Mouse (Mus musculus) neural tube, embryonic 14.5 days (tissue): ENCODE measurements around the gene Necab3. TPM values are rescaled to one million over a fixed set of nuclear protein-coding genes. Genes with fewer than 3 reads are reported as not detected.

ENCODE experiments used
- ATAC-seq: fragments of 200-750 bp; cut with Nextera tagmentation; 2 replicates; pipeline ENCODE4 v1.8.0; 2017; ENCODE audit warnings: low read depth, mild to moderate bottlenecking, moderate TSS enrichment, moderate library complexity
- H3K27ac ChIP-seq: fragments of 300-500 bp; sonication (generic); 2 replicates; pipeline ENCODE4 v1.5.1; 2014; ENCODE audit warnings: low read depth, mild to moderate bottlenecking, control low read depth, low read length, moderate library complexity, mixed read lengths
- H3K27me3 ChIP-seq: fragments of 300-500 bp; sonication (generic); 2 replicates; pipeline ENCODE4 v1.6.1; 2014; ENCODE audit warnings: low read length; ENCODE audit not compliant: control insufficient read depth, insufficient read depth
- H3K36me3 ChIP-seq: fragments of 300-500 bp; sonication (generic); 2 replicates; pipeline ENCODE4 v1.6.1; 2014; ENCODE audit warnings: low read length, mixed read lengths; ENCODE audit not compliant: control insufficient read depth, insufficient read depth
- H3K4me1 ChIP-seq: fragments of 300-500 bp; sonication (generic); 2 replicates; pipeline ENCODE4 v1.6.1; 2014; ENCODE audit warnings: low read length; ENCODE audit not compliant: control insufficient read depth, insufficient read depth
- H3K4me2 ChIP-seq: fragments of 300-500 bp; sonication (generic); 2 replicates; pipeline ENCODE4 v1.6.1; 2014; ENCODE audit warnings: mild to moderate bottlenecking, low read depth, low read length, control low read depth
- H3K4me3 ChIP-seq: fragments of 300-500 bp; sonication (generic); 2 replicates; pipeline ENCODE4 v1.5.1; 2014; ENCODE audit warnings: low read depth, low read length, control low read depth, mixed read lengths
- H3K9ac ChIP-seq: fragments of 300-500 bp; sonication (generic); replicated peaks from 2 replicates; pipeline ENCODE4 v1.6.1; 2014; ENCODE audit warnings: low read depth, mild to moderate bottlenecking, control low read depth, low read length, mixed read lengths
- H3K9me3 ChIP-seq: fragments of 300-500 bp; sonication (generic); 2 replicates; pipeline ENCODE4 v1.6.1; 2016; ENCODE audit warnings: low read length; ENCODE audit not compliant: control insufficient read depth
- WGBS: fragments of 180-500 bp; shearing (Covaris S2); extraction: QIAGEN DNeasy Blood & Tissue Kit; methylation state at CpG from one replicate; pipeline ENCODE4 v1.1.7; 2014; 5-methylcytosine and 5-hydroxymethylcytosine counted together
- polyA plus RNA-seq: library from polyadenylated mRNA; unstranded; fragments of >200 nt; fragmentation: Nextera tagmentation; extraction: Ambion mirVana; gene quantifications from 2 replicates; pipeline ENCODE4 v1.2.1, GENCODE M21; 2014

Gene Necab3
- 11.5 and 16.8 TPM in 2 replicates for polyA plus RNA-seq

DNA sequence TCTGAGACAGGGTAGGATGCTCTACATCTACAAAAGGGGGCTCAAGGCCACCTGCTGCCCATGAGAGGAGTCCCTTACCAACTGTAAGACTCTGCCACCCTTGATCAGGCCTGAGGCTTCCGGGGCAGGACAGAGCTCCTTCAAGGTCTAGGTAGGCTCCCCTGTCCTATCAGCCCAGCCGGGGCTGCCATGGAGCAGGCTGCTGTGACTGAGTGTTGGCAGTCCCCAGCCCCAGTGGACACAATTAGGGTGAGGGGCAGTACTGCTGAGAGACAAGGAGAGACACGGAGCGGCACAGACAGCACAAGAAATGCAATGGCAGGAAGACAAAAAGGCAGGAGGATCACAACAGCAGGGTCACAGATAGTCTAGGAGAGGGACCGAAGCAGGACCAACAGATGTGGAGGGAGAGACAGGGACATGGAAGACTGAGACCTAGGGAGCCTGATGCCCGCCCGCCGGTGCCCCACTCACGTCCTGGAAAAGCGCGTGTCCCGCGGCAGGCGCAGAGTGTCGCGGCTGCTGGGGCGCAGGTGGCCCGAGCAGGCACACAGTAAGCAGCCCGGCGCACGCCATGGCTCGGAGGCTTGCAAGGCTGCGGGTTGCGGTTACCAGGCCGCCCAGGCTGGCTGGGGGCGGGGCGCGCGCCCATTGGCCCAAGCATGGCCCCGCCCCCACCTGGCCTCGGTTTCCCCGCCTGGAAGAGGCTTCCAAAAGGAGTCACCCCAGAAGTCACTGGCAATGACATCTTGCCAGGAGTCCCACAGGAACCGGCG lies at the start of gene Necab3:
Gene Necab3, minus strand, starts transcription at position 627 of the 776 bp plus-strand sequence.
- Histone ChIP-seq H3K4me2 (peak within 1 kb of the TSS; percentile 68), H3K9me3 (no peaks in the 10 kb centered on the region), H3K9ac (peak within 1 kb of the TSS; percentile 61), H3K36me3 (no peaks in the 10 kb centered on the region), H3K27ac (no peak within 1 kb of the TSS), H3K27me3 (no peaks in the 10 kb centered on the region), H3K4me1 (peaks cover 15% of the 10 kb centered on the region; the same call in 1 of the 2 replicates), H3K4me3 (peak within 1 kb of the TSS; percentile 33)
- WGBS, result 3% methylated on average over 27 of the region's 34 CpGs
- ATAC-seq, result peak; percentile 83

DNA sequence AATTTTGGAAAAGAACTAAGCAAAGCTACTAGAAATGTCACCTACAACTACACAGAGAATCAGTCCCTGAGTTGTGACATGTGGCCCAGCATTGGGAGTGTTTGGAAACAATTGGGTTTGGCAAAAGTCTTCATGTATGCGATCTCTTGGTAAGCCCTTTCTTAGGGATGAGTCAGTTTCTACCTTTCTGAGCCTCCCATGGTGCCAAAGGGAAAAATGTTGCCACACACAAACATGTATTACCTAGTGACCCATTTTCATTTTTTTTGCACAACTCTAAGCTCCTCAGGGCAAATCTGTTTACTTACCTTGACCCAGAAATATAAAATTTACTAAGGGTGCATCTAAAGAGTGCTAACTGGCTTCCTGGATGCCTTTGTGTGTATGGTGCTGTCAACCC lies 48.3 kb upstream of the Necab3 start:
- ATAC-seq, result no peak
- Histone ChIP-seq H3K4me2 (no peak overlapping the region), H3K4me1 (peaks cover 12% of the 10 kb centered on the region), H3K36me3 (no peaks in the 10 kb centered on the region), H3K27me3 (no peaks in the 10 kb centered on the region), H3K4me3 (no peak overlapping the region), H3K27ac (no peak overlapping the region), H3K9ac (no peak overlapping the region), H3K9me3 (no peaks in the 10 kb centered on the region)
- 94% methylated on average over 1 of the region's 1 CpGs for WGBS

GRCm38 (mm10) chr2:154604156-154604555 lies 45.5 kb upstream of the Necab3 start:
- no peak for ATAC-seq
- no peaks in the 10 kb centered on the region for H3K36me3 ChIP-seq
- WGBS, result 50% methylated on average over 7 of the region's 7 CpGs

GRCm38 (mm10) chr2:154603638-154604153 lies 45.0 kb upstream of the Necab3 start, which contains the start of gene Pxmp4:
TSS of gene Pxmp4 (minus strand) at chr2:154603708.
- H3K27me3 ChIP-seq, result no peaks in the 10 kb centered on the region
- peak within 1 kb of the TSS; percentile 73 for H3K4me3 ChIP-seq
- H3K27ac ChIP-seq, result peak within 1 kb of the TSS; percentile 28; the same call in 1 of the 2 replicates
- peak within 1 kb of the TSS; percentile 79 for H3K4me2 ChIP-seq
- WGBS, result under 1% methylated on average over 13 of the region's 13 CpGs
- ATAC-seq, result peak; percentile 100
- no peaks in the 10 kb centered on the region for H3K36me3 ChIP-seq
- peaks cover 12% of the 10 kb centered on the region for H3K4me1 ChIP-seq
- H3K9ac ChIP-seq, result peak within 1 kb of the TSS; percentile 72
- H3K9me3 ChIP-seq, result no peaks in the 10 kb centered on the region

More at GRCm38 (mm10) chr2:154604156-154604555, 45.5 kb upstream of the Necab3 start:
- Histone ChIP-seq H3K4me3 (peak overlapping the region; percentile 73; the same call in 1 of the 2 replicates), H3K9me3 (no peaks in the 10 kb centered on the region), H3K4me1 (peaks cover 12% of the 10 kb centered on the region), H3K27ac (no peak overlapping the region), H3K4me2 (peak overlapping the region; percentile 79), H3K27me3 (no peaks in the 10 kb centered on the region), H3K9ac (no peak overlapping the region)

DNA sequence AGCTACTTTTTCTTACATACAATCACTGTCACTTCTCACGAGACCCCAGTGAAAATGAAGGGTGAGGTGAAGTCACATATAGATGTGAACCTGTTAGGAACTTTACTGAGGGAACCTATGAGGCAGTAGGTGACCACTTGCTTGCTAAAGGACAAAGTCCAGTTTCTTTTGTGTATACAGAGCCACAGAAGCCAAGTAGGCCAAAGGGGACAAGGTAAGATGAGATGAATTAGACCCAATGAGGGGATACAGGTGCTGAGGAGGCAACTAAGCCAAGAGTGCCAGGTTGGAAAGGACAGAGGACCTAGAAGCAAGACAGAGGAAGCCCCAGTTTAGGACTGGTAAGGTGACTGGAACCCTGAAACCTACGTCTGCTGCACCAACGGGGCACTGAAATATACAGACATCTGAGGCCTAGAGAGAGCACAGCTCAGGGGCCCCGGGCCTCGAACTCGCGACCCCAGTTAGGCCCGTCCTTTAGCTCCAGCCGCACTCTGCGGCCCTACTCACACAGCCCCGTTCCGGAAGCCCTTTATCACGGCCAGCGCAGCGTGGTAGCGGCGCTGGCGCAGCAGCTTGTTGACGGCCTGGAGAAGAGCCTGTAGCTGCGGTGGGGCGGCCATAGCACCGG lies 44.4 kb upstream of the Necab3 start:
- Histone ChIP-seq H3K4me1 (peaks cover 12% of the 10 kb centered on the region), H3K27ac (peak overlapping the region; percentile 28; the same call in 1 of the 2 replicates), H3K9ac (peak overlapping the region; percentile 72), H3K36me3 (no peaks in the 10 kb centered on the region), H3K9me3 (no peaks in the 10 kb centered on the region), H3K4me2 (peak overlapping the region; percentile 79), H3K27me3 (no peaks in the 10 kb centered on the region), H3K4me3 (peak overlapping the region; percentile 73)
- 21% methylated on average over 22 of the region's 22 CpGs for WGBS
- ATAC-seq, result no peak; the same call in 1 of the 2 replicates

- H3K4me2 ChIP-seq, result no peak overlapping the region
- WGBS, result 80% methylated on average over 3 of the region's 3 CpGs
- H3K36me3 ChIP-seq, result no peaks in the 10 kb centered on the region
- no peak overlapping the region for H3K9ac ChIP-seq
- no peak overlapping the region for H3K27ac ChIP-seq
- no peak for ATAC-seq
- H3K4me3 ChIP-seq, result no peak overlapping the region
- H3K9me3 ChIP-seq, result no peaks in the 10 kb centered on the region
- H3K27me3 ChIP-seq, result no peaks in the 10 kb centered on the region
- peaks cover 12% of the 10 kb centered on the region for H3K4me1 ChIP-seq
Measured at GRCm38 (mm10) chr2:154601324-154601723, 42.6 kb upstream of the Necab3 start.

DNA sequence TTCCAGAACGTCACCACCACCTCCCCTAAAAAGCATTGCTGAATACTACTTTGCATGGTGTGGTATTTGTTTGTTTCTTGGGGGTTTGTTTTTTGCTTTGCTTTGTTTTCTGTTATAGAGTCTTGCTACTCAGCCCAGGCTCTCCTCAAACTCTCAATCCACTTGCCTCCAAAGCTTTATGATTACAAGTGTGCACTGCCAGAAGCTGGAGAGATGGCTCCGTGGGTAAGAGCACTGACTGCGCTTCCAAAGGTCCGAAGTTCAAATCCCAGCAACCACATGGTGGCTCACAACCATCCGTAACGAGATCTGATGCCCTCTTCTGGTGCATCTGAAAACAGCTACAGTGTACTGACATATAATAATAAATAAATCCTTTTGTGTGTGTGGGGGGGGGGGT lies 41.9 kb upstream of the Necab3 start:
- no peak overlapping the region for H3K9ac ChIP-seq
- WGBS, result 65% methylated on average over 6 of the region's 6 CpGs
- H3K4me3 ChIP-seq, result no peak overlapping the region
- H3K4me2 ChIP-seq, result no peak overlapping the region
- H3K4me1 ChIP-seq, result peaks cover 12% of the 10 kb centered on the region
- no peaks in the 10 kb centered on the region for H3K36me3 ChIP-seq
- no peak for ATAC-seq
- H3K9me3 ChIP-seq, result no peaks in the 10 kb centered on the region
- no peaks in the 10 kb centered on the region for H3K27me3 ChIP-seq
- no peak overlapping the region for H3K27ac ChIP-seq

GRCm38 (mm10) chr2:154597399-154597798 lies 38.7 kb upstream of the Necab3 start:
- no peak for ATAC-seq
- Histone ChIP-seq H3K27ac (no peak overlapping the region), H3K27me3 (no peaks in the 10 kb centered on the region), H3K4me3 (no peak overlapping the region), H3K9me3 (no peaks in the 10 kb centered on the region), H3K4me2 (no peak overlapping the region), H3K9ac (no peak overlapping the region), H3K4me1 (no peaks in the 10 kb centered on the region), H3K36me3 (no peaks in the 10 kb centered on the region)
- WGBS, result 88% methylated on average over 3 of the region's 3 CpGs

DNA sequence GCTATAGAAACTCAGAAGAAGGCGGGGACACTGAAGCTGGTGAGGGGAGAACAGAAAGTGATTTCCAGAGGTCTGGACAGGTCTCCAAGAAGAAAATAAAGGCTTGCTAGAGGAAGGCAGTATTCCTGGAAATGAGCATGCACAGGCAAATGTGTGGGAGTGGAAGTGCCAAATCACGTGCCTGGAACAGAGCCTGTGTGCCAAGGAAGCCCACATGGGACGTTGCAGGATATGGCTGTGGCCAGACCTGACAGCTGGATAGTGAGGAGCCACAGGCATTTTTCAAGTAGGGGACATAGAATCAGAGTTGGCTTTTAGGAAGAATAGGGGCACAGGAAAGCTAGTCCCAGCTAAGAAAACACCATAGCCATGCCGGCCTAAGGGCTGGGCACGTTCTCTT lies 37.1 kb upstream of the Necab3 start:
- Histone ChIP-seq H3K9me3 (no peaks in the 10 kb centered on the region), H3K4me2 (no peak overlapping the region), H3K27me3 (no peaks in the 10 kb centered on the region), H3K27ac (no peak overlapping the region), H3K36me3 (no peaks in the 10 kb centered on the region), H3K9ac (no peak overlapping the region), H3K4me3 (no peak overlapping the region), H3K4me1 (no peaks in the 10 kb centered on the region)
- no peak for ATAC-seq
- 71% methylated on average over 5 of the region's 5 CpGs for WGBS
